Mouse (Mus musculus): ENCODE data around the gene Gm20547.
"Not testable (repeated sequence)": the region's sequence is repeated elsewhere in the genome, so short reads cannot be mapped to it uniquely, and the experiment has no call there.

The Gm20547 gene

GRCm38 (mm10) chr17:34849722-34850516 lies 31.9 kb downstream of the Gm20547 start, which contains the start of the genes Skiv2l and Nelfe:
Skiv2l (minus strand) TSS chr17:34850210.
Nelfe (plus strand) TSS chr17:34850391.
- peak; percentile 99 for DNase-seq

- no peak for DNase-seq
Observed at GRCm38 (mm10) chr17:34847615-34848014, 34.2 kb downstream of the Gm20547 start.

GRCm38 (mm10) chr17:34847192-34847591 lies 34.6 kb downstream of the Gm20547 start:
- DNase-seq: no peak

GRCm38 (mm10) chr17:34844884-34845283 lies 37.0 kb downstream of the Gm20547 start:
- no peak for DNase-seq

GRCm38 (mm10) chr17:34840736-34841307 lies 41.0 kb downstream of the Gm20547 start:
- no peak for DNase-seq

- DNase-seq: no peak
Observed at GRCm38 (mm10) chr17:34838785-34839184, 43.1 kb downstream of the Gm20547 start.

- DNase-seq: peak; percentile 47
Observed at GRCm38 (mm10) chr17:34837464-34838324, 44.1 kb downstream of the Gm20547 start.

- peak; percentile 98 for DNase-seq
Observed at GRCm38 (mm10) chr17:34836856-34837221, 45.0 kb downstream of the Gm20547 start, which contains the start of the genes Stk19 and Dxo. Stk19 (minus strand) TSS chr17:34836945. Dxo (plus strand) TSS chr17:34837019.

- no peak for DNase-seq
Observed at GRCm38 (mm10) chr17:34836155-34836855, 45.5 kb downstream of the Gm20547 start.

GRCm38 (mm10) chr17:34830776-34831175 lies 51.1 kb downstream of the Gm20547 start:
- not testable (repeated sequence) for DNase-seq

- no peak for DNase-seq
Observed at GRCm38 (mm10) chr17:34814818-34815370, 66.9 kb downstream of the Gm20547 start.

- DNase-seq: peak; percentile 59
Observed at GRCm38 (mm10) chr17:34813747-34814146, 68.1 kb downstream of the Gm20547 start.

- DNase-seq: no peak
Observed at GRCm38 (mm10) chr17:34811275-34811674, 70.6 kb downstream of the Gm20547 start.

- DNase-seq: not testable (repeated sequence)
Observed at GRCm38 (mm10) chr17:34810811-34811210, 71.0 kb downstream of the Gm20547 start.

GRCm38 (mm10) chr17:34810411-34810810 lies 71.4 kb downstream of the Gm20547 start:
- DNase-seq: not testable (repeated sequence)

GRCm38 (mm10) chr17:34808599-34809205 lies 73.1 kb downstream of the Gm20547 start:
- no peak for DNase-seq

GRCm38 (mm10) chr17:34807176-34807575 lies 74.7 kb downstream of the Gm20547 start:
- DNase-seq: no peak
